Mouse (Mus musculus) lung, adult 2 months (tissue): Measurements from ENCODE around the gene Efna2.

Source experiments
- CTCF ChIP-seq: fragments of 200-500 bp; IDR thresholded peaks from 2 replicates; pipeline ENCODE4 v1.5.1; 2011; ENCODE audit warnings: mild to moderate bottlenecking, low read length, control low read depth; ENCODE audit not compliant: insufficient read depth
- POLR2A ChIP-seq: fragments of 200-500 bp; IDR thresholded peaks from 2 replicates; pipeline ENCODE4 v1.6.1; 2011; ENCODE audit warnings: low read depth, mild to moderate bottlenecking, control low read depth, low read length, borderline replicate concordance; ENCODE audit errors: extremely low read depth

DNA sequence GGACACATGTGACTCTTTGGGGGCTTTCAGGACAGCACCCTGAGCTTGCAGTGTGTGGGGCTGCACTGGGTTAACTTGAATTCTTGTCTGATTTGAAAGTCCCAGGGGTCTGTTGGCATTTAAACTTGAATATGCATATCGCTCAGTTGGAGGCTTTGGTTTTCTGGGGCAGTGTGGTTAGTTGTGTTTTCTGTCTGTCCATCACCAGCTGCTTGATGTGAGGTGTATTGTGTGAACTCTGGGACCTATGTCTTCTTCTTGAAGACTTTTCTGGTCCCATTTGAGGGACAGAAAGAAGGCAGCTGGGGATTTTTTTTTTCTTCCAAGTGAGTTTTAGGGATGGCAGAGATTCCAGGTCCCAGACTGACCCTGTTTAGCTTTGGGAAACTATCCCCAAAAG is 27.9 kb downstream of the Efna2 start:
- TF ChIP-seq CTCF, result no peak
- TF ChIP-seq POLR2A, result no peak
